Mouse (Mus musculus) adrenal gland, adult 8-10 months (tissue): Measurements from ENCODE around the gene Mrpl58. TPM values are rescaled to one million over a fixed set of nuclear protein-coding genes. Genes with fewer than 3 reads are reported as not detected.
"Not testable (repeated sequence)": the region's sequence is repeated elsewhere in the genome, so short reads cannot be mapped to it uniquely, and the experiment has no call there.

Experiments
- DNase-seq: peaks from one replicate; pipeline ENCODE4 v3.0.0; 2022
- total RNA-seq, 4 experiments: library from RNA; stranded (reverse); gene quantifications; 2 replicates each; pipeline ENCODE4 v1.2.4; 2022

The Mrpl58 gene
- total RNA-seq, 4 experiments from 2014 or later: 157 to 179 (median 160) TPM

DNA sequence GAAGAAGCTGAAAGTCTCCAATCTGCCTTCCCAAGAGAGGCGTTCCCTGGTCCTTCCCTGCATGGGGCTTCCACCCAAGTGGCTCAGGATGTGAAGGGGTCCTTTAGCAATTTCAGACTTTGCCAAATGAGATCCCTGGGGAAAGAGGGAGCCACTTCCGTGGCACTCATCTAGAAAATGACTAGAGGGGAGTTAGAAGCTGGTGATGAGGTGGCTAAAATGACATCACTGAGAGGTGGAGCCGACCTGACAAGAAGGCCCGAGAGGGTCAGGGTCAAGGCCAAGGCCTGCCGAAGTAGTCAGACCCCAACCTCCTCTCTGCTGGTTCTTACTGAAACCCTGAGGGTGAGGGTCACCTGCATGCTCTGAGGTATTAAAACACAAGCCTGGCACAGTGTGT, 20.7 kb upstream of the Mrpl58 start:
- DNase-seq: peak; percentile 60

DNA sequence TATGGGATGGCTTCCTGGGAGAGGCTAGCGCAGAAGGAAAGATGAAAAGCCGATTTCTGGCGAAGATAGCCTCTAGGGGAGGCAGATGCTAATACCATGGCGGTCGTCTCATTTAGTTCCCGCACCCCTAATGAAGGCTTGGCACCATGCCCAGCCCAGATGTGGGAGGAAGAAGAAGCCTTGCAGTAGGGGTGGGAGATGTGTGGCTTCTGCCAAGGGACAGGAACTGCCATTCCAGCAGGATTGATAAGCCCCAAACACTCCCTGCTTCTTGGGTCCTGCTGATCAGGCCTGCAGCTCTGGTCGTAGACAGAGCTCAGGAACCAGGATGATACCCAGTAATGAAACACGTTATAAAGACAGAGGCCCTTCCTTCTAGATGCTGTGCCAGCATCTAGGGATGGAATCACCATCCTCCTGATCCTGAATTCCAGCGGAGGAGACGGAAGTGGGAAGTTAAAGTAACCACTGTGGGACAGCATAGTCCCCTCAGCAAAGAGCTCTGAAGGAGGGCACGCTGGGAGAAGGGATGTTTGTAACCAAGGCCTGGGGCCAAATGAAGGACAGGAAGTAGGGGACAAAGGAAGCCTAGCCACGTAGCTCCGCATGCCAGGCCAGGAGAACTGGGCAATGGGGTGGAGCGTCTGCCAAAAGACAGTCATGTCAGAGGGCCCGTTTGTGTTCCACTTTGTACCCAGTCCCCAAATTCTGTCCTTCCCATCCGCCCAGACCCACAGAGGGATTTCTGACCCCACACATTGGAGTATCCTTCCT, 19.7 kb upstream of the Mrpl58 start:
- DNase-seq: no peak

DNA sequence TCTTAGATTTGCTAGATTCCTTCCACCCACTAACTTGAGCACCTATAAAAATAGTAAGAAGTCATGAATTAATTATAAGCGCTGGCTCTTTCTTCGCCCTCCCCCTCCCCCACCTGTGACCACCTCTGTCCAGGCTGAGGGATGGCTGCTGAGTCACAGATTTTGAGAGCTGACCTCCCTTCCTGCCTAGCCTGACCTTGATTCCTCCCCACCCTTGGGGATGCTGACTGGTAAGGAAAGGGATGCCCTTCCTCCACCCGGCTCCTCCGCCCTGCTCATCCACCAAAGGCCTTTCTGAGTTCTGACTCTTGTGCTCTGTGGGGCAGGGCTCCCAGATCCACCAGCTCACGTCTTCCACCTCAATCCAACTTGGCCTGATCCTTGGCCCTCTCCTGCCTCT, 19.0 kb upstream of the Mrpl58 start:
- peak; percentile 87 for DNase-seq

DNA sequence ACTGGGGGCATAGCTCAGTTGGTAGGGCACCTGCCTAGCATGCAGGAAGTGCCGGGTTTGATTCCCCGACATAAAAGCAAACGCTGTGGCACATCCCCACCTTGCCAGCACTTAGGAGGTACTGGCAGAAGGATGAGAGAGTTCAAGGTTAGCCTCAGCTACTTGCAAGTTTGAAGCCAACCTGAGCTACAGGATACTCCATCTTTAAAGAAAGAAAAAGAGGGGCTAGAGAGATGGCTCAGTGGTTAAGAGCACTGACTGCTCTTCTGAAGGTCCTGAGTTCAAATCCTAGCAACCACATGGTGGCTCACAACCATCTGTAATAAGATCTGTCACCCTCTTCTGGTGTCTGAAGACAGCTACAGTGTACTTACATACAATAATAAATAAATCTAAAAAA, 16.7 kb upstream of the Mrpl58 start:
- DNase-seq: not testable (repeated sequence)

DNA sequence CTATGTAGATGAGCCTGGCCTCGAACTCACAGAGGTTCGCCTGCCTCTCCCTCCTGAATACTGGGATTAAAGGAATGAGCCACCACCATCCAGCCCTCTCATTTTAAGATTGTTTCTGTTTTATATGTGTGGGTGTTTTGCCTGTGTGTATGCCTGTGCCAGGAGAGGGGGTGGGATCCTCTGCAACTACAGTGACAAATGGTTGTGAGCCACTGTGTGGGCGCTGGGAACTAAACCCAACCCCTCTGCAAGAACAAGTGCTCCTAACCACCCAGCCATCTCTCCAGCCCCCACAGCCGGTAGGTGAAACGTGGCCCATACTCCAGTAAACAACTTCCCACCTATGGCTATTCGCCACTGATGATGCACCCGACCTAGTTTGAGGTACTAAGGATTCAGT, 12.2 kb upstream of the Mrpl58 start:
- DNase-seq: no peak

DNA sequence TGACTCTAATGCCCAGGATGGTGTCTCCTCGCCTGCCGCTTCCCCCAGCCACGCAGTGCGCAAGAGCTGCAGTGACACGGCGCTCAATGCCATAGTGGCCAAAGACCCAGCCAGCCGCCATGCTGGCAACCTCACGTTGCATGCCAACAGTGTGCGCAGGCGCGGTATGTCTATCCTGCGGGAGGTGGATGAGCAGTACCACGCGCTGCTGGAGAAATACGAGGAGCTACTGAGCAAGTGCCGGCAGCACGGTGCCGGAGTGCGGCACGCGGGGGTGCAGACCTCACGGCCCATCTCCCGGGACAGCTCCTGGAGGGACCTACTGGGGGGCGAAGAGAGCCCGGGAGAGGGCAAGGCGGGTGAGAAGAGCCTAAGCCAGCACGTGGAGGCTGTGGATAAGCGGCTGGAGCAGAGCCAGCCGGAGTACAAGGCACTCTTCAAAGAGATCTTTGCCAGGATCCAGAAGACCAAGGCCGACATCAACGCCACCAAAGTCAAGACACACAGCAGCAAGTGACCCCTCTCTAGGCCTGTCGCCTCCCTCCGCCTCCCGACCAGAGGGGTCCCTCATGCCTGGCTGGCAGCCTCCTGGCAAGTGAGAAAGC, 9.7 kb upstream of the Mrpl58 start:
- peak; percentile 48 for DNase-seq

DNA sequence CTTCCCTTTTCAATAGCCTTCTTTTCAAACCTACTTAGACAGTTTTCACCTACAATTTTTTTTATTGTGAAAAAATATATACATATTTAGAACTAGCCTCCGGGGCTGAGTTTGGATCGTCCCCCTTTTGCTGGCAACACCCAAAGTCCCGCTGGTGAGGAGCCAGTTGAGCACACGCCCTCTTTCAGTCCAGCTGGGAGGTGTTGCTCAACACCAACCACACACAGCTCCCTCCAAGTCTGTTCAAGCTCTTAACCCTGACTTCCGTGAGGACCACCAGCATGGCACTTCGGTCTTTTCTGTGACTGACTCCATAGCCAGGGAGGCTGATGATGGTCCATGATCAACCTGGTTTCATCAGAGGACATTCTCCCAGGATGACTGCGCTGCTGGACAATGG, 5.5 kb upstream of the Mrpl58 start:
- DNase-seq: no peak

DNA sequence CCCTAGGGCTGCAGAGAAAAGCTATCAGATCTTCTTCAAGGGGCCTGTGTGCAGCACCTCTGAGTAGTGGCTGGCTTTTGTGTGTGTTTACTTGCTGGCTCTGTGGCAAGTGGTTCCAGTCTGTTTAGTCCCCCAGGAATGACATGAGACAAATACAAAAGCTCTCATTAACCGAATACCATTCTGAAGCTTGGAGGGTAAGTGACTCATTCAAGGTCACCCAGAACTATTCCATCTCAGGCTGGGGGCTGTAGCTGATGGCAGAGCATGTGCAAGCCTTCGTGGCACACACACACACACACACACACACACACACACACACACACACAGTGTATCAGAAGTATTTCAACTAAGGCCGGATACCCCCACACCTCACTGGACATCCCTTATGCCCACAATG, 3.4 kb upstream of the Mrpl58 start:
- DNase-seq: no peak

DNA sequence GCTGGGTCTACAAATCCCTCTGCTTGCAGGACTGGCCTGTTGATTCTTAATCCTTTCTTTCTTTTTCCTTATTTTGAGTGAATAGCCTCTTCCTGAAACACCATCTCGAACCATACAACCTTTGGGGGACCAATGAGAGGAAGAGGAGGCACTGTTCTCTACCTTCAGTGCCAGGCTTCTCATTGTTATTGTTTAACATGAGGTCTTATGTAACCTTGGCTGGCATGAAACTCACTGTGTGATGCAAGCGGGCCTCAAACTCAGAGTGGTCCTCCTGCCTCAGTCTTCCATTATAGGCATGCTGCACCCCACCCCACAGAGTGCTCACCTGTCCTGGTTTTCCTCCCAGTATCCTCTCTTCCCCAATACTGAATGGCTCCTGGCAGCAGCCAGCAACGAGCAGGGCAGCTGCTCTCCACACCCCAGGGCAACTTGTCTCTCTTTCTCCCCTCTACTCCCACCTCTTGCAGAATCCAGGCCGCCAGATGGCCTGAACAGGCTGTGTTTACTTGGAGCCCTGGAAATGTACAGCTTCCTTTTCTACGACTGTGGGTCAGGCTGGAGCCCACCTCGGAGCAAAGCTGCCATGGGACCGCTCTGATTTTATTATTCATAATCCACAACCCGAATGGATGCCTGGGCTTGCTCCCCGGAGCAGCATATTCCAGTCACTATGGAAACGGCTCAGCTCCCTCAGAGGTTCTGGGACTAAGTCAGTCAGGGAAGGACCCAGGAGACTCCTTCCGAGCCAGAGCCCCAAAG, 2.7 kb upstream of the Mrpl58 start:
- DNase-seq: no peak

DNA sequence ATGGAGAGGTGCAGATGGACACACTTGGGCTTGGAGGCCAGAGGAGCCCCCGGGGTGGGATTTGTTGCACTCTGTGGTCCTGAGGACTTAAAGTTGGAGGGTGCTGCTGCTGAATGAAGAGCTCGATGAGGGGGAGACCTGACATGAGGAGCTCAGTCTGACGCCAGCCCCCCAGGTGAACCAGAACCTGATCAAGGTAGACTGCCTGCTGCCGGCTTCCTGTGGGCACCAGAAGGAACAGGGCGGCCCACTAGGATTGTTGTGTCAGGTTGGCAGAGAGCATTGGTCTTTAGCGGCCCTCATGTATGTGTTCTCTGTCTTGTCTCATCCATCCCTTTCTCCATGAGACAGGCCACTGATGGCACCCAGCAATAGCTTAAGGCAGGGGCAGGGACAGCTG, 2.2 kb downstream of the Mrpl58 start:
- DNase-seq: no peak

DNA sequence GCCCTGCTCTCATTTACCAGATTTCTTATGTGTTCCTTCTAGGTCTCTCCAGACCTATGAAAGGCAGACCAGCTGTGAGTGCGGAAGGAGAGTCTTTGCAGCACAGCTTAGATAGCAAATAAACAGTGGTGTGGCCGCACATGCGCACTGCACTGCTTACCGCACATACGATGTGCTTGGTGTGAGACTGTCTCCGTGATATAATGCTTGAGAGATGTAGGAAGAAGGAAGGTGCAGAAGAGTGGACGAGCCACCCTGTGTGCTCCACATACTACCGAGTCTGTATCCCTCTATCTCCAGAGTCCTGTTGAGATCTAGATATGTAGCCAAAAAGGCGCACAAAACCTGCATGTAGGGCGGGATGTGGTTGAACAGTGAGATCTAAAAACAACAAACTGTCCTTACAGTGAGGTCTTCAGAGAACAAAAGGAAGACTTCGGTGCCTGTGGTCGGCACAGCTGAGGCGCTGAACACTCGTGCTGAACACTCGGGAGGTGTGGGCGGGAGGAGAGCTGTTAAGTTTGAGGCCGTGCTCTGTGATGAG, 3.4 kb downstream of the Mrpl58 start:
- DNase-seq: no peak

DNA sequence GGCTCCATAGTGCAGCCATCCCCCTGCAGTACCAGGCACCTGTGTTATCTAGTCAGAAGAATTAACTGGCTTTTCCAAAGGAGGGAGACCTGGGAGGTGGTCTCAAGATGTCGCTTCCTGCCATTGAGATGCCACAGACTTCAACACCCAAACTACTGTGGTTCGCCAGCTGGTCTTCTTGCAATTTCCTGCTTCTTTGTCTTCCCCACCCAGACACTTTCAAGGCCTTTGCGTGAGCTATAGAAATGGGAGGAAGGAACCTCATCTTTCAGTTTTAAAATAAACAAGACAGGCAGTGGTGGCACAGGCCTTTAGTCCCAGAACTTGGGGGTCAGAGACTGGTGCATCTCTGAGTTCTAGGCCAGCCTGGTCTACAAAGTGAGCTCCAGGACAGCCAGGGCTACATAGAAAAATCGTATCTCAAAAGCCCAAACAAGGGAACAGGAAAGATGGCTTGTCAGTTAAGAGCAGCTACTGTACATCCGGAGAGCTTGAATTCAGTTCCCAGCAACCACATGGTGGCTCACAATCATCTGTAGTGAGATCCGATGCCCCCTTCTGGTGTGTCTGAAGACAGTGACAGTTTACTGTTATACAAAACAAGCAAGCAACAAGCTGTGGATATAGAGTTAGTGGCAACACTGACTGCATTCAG, 4.8 kb downstream of the Mrpl58 start:
- no peak for DNase-seq

DNA sequence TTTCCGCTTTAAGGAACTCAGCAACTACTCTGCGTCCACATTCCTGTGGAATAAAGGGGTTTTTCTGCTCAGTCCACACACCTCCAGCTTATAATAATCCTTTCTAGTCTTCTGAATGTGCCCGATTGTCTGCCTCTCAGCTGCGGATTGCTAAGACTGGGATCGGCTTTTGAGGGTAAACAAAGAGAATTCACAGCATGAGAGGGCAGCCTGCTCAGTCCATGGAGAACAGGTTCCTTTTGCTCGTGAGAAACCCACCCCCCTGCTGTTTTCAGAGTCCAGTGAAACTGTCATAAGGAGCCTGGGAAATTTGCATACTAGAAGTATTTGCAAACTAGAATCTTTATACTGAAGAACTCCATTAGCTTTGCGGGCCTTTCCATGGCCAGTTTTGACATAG, 6.0 kb downstream of the Mrpl58 start:
- DNase-seq: no peak

DNA sequence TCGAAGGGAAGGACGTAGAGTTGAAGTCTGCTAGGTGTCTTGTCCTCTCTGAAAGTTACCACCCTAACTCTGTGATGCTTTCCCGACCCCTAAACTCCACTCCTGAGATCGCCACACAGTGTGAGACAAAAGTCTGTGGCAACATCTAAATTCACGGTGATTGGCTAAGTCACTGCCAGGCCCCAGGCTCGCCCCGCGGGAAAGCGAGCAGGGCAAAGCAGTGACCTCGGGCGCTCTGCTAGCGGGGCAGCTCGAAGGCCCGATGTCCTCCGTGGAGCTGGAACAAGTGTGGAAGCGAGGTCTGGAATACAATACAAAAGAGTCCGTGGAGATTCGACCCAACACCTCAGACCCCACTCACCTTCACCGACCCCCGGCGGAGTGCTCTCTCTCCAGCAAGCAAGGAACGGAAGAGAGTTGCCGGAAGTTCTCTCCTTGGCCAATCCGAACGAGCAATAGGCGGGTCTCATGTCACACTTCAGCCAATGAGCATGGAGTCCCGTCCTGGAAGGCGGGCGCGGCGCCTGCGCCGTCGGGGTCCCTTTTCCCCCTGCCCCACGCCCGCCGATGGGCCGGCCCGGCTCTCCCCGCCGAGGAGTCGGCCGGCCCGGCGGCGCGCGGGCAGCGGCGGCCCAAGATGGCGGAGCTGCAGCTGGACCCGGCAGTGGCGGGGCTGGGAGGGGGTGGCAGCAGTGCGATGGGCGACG, 16.1 kb downstream of the Mrpl58 start, which contains the start of the genes Atp5h and Kctd2:
TSS of gene Atp5h (minus strand) at position 432 of the 707 bp plus-strand sequence.
TSS of gene Kctd2 (plus strand) at position 598 of the 707 bp plus-strand sequence.
- DNase-seq: peak; percentile 95

DNA sequence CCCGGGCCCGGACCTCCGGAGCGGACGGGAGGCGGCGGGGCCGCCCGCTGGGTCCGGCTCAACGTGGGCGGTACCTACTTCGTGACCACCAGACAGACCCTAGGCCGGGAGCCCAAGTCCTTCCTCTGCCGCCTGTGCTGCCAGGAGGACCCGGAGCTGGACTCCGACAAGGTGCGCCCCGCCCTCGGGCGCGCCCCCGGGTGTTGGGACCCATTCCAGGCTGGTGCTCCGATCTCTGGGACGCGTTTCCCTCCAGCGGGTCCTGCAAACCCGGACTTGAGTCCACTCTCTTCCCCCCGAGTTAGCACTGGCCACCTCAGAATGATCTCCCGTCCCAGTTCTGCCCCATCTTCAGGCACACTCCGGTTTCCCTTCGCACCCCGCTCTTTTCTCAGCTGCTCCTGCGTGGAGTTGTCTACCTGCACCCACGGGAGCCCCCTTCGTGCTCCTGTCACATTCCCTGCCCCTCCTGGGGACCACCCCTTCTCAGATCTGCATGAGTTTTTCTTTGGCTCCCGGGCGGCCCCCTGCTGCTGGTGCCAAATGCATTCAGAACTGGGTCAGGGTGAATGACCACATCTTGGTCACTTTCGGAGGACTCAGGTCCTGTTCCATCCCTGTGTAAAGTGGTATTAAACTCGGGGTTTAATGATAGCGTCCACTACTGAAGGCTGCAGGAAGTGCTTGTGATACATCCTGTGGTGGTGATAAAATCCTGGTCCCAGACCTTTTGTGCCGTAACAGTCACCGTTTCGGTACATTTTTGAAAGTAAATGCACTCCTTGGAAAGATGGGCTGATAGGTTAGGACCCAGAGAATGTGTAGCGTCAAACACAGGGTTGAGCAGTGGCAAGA, 17.0 kb downstream of the Mrpl58 start:
- peak; percentile 53 for DNase-seq

DNA sequence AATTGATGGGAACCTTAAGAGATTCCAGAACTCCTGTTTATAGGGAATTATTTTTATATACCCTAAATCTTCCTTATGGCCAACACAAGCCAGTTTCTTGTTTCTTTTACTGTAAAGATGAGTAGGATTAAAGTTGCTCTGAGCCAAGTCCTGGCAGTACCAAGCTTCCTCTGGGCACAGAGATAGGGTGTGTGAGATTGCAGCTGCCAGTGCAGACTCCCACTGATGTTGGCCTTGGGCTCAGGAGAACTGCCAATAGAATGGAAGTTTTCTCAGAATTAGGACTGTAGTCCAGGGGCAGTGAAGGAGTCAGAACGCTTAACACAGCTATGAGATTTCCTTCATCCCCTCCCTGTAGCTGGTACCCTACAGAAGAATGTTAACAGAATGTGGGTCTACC, 17.8 kb downstream of the Mrpl58 start:
- no peak for DNase-seq

DNA sequence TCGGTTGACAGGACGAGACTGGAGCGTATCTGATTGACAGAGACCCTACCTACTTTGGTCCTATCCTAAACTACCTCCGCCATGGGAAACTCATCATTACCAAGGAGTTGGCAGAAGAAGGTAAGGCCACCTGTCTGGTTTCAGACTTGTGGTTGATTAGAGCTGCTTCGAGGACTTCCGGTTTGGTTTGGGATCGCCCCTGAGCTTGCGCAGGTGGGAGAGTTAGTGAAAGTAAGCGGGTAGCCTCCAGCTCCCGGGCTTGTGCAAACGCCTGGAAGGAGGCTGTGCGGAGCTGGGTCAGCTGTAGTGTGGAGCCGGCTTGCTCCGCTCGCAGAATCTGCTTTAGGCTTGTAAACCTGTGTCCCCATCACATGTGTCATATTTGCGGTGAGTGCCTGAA, 18.4 kb downstream of the Mrpl58 start:
- no peak for DNase-seq

DNA sequence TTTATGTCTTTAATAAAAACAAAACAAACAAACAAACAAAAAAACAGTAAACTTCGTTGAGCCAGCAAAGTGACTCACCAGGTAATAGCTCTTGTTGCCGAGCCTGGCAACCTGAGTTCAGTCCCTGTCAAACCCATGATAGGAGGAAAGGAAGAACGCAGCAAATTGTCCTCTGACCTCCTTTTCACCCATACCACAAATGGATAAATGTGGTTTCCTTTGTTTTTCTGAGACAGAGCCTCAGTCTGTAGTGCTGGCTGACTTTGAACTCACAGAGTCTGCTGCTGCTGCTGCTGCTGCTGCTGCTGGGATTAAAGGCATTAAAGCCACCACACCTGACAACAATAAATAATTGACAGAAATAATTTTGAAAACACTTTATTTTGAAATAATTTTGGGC, 19.5 kb downstream of the Mrpl58 start:
- DNase-seq: no peak

DNA sequence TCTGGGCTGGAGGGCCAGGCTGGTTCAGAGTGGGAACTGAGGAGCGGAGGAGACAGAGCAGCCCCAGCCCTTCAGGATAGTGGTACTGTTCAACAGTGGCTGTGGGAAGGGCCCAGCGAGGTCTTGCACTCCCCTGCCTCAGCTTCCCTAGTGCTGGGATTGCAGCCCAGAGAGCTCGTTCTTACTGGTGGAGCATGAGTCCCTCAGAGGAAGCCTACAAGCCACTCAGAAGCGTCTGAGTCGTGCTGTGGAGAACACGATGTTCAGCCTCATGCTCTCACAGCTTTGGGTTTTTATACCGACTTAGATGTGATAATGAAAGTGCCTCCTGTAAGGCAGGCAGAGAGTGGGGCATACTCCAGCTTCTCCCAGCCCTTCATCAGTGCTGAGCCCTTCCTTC, 21.1 kb downstream of the Mrpl58 start:
- DNase-seq: no peak

DNA sequence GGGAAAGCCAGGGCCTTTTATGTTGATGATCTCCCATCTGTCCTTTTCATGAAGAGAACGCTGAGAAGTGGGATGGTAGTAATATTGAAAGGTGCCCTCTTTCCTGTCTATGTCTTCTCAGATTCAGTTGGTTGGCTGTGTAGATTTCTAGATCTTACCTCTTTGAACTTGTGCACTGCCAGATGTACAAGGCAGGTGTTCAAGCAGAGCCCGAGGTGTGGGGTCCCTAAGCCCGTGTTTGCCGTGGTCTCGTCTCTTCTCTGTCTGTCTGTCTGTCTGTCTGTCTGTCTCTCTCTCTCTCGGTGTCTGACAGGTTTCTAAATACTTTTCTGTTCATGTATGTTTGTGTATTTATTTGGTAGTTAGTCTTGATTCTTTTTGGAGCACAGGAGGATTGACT, 22.1 kb downstream of the Mrpl58 start:
- DNase-seq: no peak
